Mouse (Mus musculus): ENCODE data around the gene Pdzd11.

DNA sequence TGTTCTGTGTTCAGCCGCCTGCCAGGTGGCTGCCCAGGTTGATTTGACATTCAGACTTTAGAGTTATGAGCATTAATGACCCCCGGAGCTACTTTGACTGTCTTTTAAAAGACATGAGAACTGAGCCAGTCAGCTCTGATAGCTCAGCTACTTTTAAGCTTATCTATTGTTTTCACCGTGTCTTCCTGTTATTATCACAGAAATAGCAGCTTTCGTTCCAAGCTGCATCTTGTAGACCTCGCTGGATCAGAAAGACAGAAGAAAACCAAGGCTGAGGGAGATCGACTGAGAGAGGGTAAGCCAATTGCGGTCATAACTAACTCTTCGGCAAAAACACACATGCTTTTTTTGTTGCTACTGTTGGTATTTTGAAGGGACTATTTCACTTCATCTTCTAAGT, 12.1 kb upstream of the Pdzd11 start:
- no peak for TF ChIP-seq CTCF (conservative IDR thresholded peaks at IDR 0.05; ENCODE audit: insufficient read depth, insufficient read length, low read depth, low read length)
- TF ChIP-seq POLR2A (IDR thresholded peaks at IDR 0.05; ENCODE audit: low read depth, low read length): no peak
